Mouse (Mus musculus): ENCODE measurements around the gene Zfp106.
"Not testable (repeated sequence)": the region's sequence is repeated elsewhere in the genome, so short reads cannot be mapped to it uniquely, and the experiment has no call there.

Gene Zfp106

GRCm38 (mm10) chr2:120563235-120563990 lies at the start of gene Zfp106:
Gene Zfp106 (minus strand): TSS chr2:120563843.
- DNase-seq (ENCODE audit: low spot score in 2 of 2), result peak; percentile 86 to 90

GRCm38 (mm10) chr2:120608830-120609723 lies 45.4 kb upstream of the Zfp106 start, which contains the start of the genes Haus2 and Lrrc57:
Gene Haus2 (plus strand): TSS chr2:120609383.
Gene Lrrc57 (minus strand): TSS chr2:120609520.
- peak; percentile 92 to 94 for DNase-seq (ENCODE audit: low spot score in 2 of 2)

GRCm38 (mm10) chr2:120606021-120606690 lies 42.5 kb upstream of the Zfp106 start:
- DNase-seq (ENCODE audit: low spot score in 2 of 2), result peak in 1 of 2 experiments; percentile 63

- DNase-seq (ENCODE audit: low spot score in 2 of 2), result no peak
Observed at GRCm38 (mm10) chr2:120599506-120599905, 35.9 kb upstream of the Zfp106 start.

DNA sequence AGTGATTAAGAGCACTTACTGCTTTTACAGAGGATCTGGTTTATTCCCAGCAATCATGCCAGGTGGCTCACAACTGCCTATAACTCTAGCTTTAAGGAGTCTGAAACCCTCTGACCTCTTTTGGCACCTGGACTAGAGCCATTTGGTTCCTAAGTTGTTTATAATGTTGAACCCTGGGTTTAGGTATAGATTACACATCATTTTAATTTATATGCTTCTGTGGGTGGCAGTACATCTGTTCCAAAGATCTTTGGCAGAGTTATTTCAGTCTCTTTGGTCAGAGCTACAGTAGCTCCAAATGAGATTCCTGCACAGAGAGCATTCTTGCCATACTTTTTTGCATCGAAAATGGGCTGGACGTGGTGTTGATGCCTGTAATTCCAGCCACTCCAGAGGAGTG lies 34.1 kb upstream of the Zfp106 start:
- DNase-seq (ENCODE audit: low spot score in 2 of 2), result peak; percentile 17 to 57

DNA sequence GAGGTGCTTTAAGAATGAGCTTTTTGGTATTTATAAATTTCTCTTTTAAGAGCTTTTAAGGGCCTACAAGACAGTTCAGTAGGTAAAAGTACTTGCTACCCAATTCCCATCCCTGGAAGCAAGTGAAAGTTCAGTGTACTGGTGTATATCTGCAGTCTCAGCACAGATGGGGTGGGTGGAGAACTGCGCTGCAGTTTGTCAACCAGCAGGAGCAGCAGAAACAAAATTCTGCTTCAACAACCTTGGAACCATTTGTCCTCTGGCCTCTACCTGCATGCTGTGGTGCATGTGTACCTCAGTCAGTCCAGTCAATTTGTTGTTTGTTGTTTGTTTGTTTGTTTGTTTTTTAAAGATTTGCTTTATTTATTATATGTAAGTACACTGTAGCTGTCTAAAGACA lies 28.6 kb upstream of the Zfp106 start:
- no peak for DNase-seq (ENCODE audit: low spot score in 2 of 2)

DNA sequence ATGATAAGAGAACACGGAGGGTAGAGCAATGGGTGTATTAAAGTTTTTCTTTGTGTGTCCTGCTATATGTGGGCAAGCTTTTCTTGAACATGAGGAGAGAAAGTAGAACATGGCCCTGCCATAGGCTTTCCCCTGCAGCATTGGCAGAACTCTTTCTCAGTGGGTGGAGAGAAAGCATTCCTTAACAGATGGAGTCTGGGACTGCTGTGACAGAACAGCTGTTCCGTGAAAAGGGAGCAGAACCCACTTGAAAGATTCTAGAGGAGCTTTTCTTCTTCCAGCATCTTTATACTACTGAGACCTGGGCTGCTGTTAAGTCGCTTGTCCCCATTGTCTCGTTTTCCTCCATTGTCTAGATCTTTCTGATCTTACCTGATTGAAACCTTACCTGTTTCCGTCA lies 26.1 kb upstream of the Zfp106 start:
- peak; percentile 67 to 86 for DNase-seq (ENCODE audit: low spot score in 2 of 2)

- DNase-seq (ENCODE audit: low spot score in 2 of 2), result no peak
Observed at GRCm38 (mm10) chr2:120578286-120578685, 14.6 kb upstream of the Zfp106 start.

GRCm38 (mm10) chr2:120577799-120578198 lies 14.2 kb upstream of the Zfp106 start:
- no peak for DNase-seq (ENCODE audit: low spot score in 2 of 2)

- no peak for DNase-seq (ENCODE audit: low spot score in 2 of 2)
Observed at GRCm38 (mm10) chr2:120575978-120576377, 12.3 kb upstream of the Zfp106 start.

DNA sequence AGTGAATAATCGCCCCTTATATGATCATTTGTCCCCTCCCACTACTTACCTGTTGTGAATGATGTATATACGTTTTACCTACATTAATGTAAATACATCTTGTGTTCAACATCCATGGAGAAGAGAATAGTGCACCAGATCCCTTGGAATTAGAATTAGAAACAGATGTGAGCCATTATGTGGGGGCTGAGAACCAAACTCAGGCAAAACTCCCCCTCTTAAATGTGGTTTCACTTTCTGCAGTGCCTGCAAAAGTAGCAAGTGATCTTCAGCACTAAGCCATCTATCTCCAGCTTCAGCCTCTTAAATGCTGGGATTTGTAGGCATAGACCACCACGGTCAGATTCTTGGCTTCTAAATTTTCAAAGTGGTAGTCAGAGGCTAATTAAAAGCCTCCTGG lies 11.5 kb upstream of the Zfp106 start:
- DNase-seq (ENCODE audit: low spot score in 2 of 2), result no peak

- DNase-seq (ENCODE audit: low spot score in 2 of 2), result not testable (repeated sequence)
Observed at GRCm38 (mm10) chr2:120572161-120572560, 8.5 kb upstream of the Zfp106 start.

- no peak for DNase-seq (ENCODE audit: low spot score in 2 of 2)
Observed at GRCm38 (mm10) chr2:120571081-120571480, 7.4 kb upstream of the Zfp106 start.

DNA sequence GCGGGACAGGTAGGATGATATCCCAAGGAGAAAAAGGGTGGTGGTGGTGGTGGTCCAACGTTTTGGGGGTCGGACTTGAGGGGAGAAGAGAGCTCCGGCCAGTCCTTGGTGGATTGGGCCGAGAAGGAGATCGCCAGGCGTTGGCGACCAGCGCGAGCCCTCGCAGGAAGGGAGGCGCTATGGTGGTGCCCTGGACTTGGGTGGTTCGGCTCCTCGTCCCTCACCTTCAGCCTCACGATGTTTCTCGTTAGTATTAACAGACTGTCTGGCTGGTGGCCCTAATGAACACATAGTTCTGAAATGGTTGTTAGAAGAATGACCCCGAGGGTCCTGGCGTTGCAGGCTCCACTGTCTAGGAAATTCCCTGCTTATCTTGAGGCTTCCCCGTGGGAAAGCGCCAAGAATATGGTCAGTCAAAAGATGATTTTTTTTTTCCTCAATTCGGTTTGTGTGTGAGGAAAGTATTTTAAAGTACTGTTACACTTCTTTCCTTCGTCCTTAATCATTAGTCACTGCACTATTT lies 4.2 kb upstream of the Zfp106 start:
- no peak for DNase-seq (ENCODE audit: low spot score in 2 of 2)

DNA sequence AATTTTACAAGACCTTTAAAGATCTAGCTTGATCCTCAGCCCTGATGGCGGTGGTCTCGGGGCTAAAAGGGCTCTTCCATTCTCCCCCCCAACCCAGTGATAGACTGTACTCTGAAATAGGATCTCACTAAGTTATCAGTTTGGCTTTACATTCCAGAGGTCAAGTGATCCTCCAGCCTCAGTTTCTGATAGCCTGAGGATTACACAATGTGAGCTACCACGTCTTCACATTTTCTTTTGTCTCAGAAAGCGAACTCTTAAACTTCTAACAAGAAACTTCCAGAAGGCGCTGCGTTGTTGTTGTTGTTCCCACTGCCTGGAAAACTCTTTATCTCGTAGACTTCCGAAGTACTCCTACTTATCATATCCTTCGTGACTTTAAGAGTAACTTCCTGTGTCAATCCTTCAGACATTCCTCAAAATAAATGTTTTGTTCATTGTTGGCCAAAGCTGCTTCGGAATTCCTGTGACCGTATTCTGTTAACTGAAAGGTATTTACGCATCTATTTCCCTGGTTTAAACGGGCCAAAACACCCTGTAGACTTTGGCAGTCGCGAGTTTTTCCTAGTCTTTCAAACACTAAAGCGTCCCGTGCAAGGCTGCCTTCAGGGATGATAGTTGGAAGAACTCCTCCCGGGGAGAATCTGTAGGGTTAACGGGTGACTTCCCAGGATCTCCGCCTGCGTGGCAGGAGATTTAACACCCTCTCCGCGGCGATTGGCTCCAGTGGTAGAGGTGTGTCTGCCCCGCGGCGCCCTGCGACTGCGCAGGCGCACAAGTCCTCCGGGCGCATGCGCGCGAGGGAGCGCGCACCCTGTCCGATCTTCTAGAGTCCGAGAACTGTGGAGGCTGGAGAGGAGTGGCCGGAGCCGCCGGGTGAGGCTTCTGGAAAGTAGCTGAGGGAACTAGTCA lies 3.5 kb upstream of the Zfp106 start, which contains the start of gene Snap23:
Gene Snap23, plus strand, starts transcription at position 786 of the 912 bp plus-strand sequence.
- peak; percentile 94 to 95 for DNase-seq (ENCODE audit: low spot score in 2 of 2)

DNA sequence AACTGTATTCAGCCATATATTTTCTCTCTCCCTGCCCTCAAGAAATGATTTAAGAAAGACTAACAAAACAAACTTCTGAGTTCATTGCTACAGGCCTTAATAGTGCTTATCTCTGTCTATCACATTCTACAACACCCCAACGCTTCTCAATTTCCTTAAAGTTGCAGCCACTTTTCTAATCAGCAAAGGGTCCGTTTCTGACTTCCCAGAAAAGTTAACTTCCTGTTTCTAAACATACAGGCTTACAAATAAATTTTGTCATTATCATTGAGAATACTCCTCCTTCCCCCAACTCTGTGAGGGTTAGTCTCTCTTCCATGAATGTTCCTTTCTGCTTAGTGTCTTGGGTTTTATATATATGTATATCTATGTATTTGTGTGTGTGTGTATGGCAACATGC lies 1.7 kb upstream of the Zfp106 start:
- no peak for DNase-seq (ENCODE audit: low spot score in 2 of 2)

GRCm38 (mm10) chr2:120564548-120565188 lies 1.0 kb upstream of the Zfp106 start:
- DNase-seq (ENCODE audit: low spot score in 2 of 2), result not testable (repeated sequence)

GRCm38 (mm10) chr2:120562859-120563234 lies 796 bp downstream of the Zfp106 start:
- DNase-seq (ENCODE audit: low spot score in 2 of 2), result no peak

GRCm38 (mm10) chr2:120561524-120561923 lies 2.1 kb downstream of the Zfp106 start:
- no peak for DNase-seq (ENCODE audit: low spot score in 2 of 2)

- DNase-seq (ENCODE audit: low spot score in 2 of 2), result no peak
Observed at GRCm38 (mm10) chr2:120558813-120559212, 4.8 kb downstream of the Zfp106 start.
